Mouse (Mus musculus) hematopoietic stem cell, adult 5-6 weeks (primary cell): ENCODE measurements around the gene Prr36. TPM values are rescaled to one million over a fixed set of nuclear protein-coding genes. Genes with fewer than 3 reads are reported as not detected.
A peak's percentile ranks its signal among the peaks of the same experiment; 100 is the strongest.

Source experiments
- ATAC-seq, 2 experiments: fragments of 125-278 bp in 1 of 2; replicated peaks in 1 of 2; 2 replicates each; pipeline ENCODE4 v1.8.0; 2016 to 2017; ENCODE audit warnings: inconsistent platforms in 2 of 2, mild to moderate bottlenecking in 2 of 2, moderate number of reproducible peaks in 2 of 2, low read depth in 1 of 2, moderate TSS enrichment in 1 of 2; ENCODE audit not compliant: low FRiP score in 2 of 2, poor library complexity in 2 of 2, severe bottlenecking in 2 of 2, insufficient read depth in 1 of 2, low TSS enrichment in 1 of 2
- total RNA-seq: library from RNA; stranded (forward); fragments of 172-1452, 232-1000 nt; gene quantifications from 2 replicates; pipeline ENCODE4 v1.2.3, GENCODE M21; 2017

Prr36 gene
- total RNA-seq, 1 experiment from 2014 or later = 0.30 TPM

DNA sequence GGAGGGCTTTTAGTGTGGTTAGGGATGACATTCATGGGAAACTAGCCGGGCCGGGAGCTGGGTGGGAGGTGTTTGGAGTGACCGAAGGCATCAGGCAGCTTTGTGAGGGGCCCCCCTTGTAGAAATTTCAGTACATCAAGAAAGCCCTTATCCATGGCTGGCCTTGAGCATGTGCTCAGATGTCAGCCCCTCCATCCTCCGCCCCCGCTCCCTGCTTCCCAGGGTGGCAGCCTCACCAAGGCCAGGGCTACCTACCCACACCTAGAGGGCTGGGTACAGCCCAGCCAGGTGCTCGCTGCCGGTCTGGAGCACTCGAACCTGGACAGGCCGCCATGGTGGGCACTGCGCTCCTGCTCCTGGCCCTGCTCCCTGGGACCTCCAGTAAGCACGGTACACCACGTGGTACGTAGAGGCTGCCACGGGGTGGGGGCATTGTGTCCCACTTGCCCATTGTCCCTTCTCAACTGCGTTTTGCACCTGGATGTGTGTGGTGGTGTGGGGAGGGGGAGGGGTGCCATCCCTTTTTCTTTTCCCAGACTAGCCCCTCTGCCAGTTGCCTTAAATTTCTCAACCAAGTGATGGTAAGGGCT is 30.8 kb upstream of the Prr36 start, which contains the start of gene Tgfbr3l:
Gene Tgfbr3l, plus strand, starts transcription at position 264 of the 590 bp plus-strand sequence.
- ATAC-seq = no peak

DNA sequence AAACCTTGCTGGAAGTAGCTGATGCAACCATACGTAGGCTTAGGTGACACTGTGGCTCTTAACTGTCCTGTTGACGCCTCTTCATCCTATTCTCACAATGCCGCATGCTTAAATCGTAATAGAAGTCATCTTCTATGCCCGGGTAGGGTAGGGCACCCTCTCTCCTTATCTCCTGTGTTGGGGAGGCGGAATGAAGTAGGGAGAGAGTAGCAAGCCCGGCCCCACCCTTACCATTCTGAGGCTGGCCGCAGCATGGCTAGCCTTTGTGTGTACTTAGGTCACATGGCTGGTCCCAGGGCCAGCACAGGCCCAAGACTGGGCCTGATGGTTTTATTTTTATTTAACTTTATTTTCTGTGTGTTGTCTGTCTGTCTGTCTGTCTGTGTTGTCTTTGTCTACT is 30.0 kb upstream of the Prr36 start:
- no peak for ATAC-seq

DNA sequence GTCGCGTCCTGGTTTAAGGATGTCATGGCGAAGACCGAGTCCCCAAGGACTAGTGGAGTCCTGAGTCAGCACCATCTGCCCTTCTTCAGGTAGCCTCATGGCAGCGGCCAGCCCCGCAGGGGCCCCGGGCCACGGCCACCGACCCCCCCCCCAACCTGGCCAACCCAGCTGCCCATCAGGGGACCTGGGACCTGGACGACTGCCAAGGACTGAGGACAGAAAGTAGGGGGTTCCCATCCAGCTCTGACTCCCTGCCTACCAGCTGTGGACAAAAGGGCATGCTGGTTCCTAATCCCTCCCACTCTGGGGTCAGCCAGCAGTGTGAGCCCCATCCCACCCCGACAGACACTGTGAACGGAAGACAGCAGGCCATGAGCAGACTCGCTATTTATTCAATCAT is 28.5 kb upstream of the Prr36 start:
- no peak for ATAC-seq

DNA sequence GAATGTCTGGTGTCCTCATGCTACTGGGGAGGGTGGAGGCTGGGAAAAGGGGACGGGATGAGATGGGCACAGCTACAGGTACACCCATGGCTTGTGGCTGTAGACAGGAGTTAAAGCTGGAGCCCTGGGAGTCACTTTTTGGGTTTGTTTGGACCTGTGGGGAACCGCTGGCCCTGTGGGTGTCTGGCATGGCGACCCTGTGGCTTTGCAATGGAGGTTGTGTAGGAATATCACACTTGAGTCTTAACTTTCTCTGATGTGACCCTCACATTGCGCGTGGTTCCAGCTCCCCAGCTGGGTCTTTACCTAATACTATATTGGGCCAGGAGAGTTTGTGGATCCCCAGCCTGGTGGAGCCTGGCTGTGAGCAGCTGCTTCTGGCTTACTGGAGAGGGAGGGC is 27.8 kb upstream of the Prr36 start:
- ATAC-seq = no peak

DNA sequence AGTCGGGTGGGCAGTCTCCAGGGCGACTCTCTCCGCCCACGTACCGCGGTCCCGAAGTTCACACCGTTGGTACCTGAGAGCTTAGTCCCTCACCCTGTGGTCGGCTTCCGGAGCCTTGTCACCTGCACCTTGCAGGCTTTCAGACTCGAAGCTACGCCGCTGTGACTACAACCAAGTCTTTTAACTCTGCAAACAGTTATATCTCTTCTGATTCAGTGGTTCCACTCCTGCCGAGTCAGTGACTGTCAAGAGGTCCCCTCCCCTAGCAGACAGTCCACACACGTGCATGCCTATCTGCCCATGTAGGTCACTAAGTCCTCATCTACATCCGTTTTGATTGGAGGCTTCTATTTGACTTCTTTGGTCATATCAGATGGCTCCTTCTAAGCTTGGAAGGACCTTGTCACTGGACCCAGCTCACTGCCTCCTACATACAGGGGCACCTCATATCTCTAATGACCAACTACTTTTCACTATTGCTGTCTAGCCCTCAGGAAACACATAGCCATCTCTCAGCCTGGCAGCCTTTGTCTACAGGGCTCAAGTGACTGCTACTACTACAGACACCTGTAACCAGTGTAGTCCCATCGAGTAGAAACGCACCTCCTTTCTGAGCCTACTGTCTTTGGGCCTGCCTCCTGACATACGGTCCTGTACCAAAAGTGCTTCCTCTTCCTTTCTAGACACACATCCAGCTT is 22.1 kb upstream of the Prr36 start:
- peak in 1 of 2 experiments; percentile 8; a peak in 1 of 4 replicates for ATAC-seq

DNA sequence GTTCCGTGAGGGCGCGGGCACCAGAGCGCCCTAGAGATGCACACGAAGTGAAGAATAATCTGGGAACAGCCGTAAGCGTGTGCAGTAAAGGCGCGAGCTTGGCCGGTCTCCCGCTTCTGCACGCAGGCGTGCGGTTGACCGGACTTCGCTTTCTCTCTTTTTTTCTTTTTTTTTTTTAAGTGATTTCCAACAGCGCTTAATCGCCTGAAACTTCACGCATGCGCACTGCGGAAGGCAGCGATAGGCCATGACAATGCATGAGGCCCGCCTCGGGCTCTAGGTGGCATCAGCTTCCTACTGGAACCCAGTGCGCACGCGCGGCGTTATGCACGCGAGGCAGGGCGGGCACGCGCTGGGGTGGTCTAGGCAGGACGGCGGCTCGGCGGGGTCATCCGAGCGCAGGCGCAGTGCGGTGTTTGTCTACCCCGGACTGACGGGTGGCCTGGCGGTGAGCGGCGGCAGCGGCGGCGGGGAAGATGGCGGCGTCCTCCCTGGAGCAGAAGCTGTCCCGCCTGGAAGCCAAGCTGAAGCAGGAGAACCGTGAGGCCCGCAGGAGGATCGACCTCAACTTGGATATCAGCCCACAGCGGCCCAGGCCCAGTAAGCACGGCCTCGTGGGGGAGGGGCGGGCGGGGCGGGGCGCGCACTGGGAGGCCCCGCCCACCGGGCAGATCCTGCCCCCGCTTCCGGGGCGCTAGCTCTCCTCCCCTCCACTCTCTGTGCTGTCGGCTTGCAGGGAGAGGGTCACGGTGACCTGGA is 21.4 kb upstream of the Prr36 start, which contains the start of the genes Map2k7 and Gm49320:
Gene Map2k7, plus strand, starts transcription at position 307 of the 759 bp plus-strand sequence.
Gene Gm49320, plus strand, starts transcription at position 432 of the 759 bp plus-strand sequence.
- peak; percentile 92 to 94 for ATAC-seq

DNA sequence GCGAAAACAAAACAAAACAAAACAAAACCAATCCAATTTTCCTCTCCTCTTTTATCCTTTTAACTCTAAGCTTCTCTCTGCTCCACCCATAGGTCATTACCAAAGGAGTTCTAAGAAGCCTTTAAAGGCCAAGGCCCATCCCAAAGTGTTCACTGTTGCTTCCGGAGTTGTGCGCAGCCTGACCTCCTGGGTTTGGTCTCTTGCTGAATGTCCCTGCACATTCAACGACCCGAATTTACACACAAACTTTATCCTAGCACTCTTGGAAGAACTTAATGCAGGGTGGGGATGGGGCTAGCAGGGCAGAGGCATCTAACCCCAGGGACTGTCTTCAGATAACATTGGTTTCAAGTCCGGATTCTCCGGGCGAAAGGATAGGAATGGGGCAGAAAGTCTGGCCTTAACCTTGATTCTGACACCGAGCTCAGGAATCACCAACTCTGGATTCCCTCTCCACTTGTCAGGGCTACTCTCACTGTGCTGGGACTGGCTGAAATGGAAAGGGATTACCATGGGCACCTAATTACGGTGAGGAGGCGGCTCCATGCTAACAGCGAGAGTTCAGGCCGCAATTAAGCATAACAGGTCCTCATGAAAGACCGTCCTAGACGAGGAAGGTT is 20.7 kb upstream of the Prr36 start:
- ATAC-seq = peak in 1 of 2 experiments; percentile 0; a peak in 1 of 4 replicates

DNA sequence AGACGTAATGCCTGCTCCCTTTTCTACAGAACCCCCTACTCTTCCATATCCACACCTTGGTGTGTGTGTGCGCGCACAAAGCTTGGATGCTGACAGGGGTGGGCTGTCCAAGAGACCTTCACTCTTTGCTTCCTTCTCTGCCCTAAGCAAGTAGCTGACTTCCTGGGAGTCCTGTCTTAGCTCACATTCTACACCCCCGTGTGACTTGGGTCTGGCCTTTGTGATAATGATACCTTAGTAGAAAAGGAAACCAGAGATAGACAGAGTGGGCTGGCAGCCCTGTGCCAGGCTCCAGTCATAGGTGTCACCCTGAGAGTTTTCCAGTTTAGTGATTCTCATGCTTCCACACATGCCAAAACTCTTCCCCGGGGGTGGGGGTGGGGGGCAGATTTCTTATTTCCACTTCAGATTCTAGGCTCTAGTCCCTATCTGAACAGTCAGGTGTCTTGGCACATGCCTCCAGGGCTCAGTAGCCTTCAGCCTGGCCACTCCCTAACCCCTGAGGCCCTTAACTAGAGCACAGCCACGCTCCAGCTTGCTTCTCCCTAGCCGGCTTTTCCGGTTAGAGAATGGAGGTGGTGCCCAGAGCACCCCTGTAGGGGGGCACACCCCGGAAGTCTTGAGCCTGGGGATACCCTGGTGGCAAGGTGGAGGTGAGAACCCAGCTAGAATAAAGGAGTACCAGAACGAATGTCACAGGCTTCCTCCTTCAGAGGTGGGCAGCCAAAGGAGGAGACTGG is 13.5 kb upstream of the Prr36 start:
- ATAC-seq = no peak

DNA sequence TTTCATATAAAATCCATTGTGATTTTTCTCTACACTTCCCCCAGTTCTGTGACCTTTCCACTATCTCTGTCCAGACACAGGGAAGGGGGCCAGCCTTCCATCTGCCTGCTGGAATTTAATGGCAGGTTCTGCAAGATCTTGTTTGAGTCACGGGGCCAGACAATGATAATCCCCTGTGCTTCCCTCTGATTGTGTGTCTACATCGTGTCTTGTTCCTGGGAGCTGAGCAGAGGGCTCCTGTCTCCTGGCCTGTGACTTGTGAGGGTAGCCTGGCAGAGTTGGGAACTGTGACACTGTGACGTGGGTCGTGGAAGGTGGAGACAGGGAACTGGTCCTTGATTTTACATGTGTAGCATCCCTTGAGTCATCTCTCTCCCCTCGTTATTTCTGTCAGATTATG is 12.5 kb upstream of the Prr36 start:
- no peak for ATAC-seq

DNA sequence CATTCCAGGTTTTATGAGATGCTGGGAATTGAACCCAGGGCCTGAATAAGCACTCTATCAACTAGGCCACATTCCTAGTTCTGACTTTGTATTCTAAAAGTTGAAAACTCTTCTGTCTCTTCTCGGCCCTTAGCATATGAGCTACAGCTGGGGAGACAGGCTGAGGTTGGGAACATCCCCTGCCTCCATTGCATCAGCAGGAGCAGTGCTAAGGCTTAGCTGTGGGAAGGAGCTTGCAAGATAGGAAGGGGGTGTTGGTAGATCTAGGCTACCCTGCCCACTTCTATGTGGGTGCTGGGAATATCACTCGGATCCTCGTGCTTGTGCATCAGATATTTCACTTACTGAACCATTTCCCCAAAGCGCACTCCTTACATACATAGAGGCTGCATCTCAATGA is 10.7 kb upstream of the Prr36 start:
- no peak for ATAC-seq

DNA sequence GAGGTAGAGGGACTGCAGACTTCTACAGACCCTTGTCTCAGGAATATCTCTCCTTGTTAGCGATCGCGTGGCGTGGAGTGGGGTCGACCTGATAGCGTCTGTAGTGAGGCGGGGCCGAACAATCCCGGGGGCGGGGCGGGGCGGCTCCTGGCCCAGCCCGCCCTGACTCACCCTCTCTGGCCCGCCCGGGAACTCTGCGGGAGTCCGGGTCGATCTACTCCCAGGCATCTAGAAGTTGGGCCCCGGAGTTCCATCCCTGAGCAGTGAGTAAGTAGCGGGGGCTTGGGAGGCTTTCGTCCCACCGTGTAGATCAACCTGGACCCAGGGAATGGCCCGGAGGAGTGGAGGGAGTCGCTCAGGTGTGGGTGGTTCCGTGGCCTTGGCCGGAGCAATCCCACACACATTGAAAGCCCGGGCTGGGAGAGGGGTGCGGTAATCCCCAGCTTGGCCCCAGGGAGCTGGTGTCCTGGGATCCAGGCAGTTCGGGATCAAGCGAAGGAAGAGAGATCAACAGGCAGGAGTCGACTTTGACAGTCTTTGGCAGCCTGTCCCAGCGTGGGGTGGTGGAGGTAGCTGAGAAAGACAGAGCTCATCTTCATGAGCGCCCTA is 9.6 kb upstream of the Prr36 start, which contains the start of gene Lrrc8e:
Gene Lrrc8e, plus strand, starts transcription at position 89 of the 609 bp plus-strand sequence.
- peak; percentile 40 to 59; a peak in 3 of 4 replicates for ATAC-seq

DNA sequence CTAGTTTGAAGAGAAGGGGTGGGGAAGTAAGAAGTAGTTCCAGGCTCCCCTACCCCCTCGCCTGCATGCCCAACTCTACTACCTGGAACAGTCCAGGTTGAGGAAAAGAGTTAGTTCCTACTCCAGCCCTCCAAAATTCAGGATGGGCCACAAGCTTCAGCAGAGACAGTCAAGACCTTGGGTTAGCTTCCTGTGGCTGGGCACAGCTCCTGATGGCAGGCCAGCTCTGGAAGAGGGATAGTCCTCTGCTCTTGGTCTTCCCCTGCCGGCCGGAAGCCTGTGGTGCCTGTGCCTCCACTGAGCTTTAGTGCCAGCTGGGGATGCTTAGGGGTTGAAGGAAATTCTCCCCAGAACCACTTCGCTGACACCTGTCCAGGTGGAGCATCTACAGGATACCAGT is 9.1 kb upstream of the Prr36 start:
- ATAC-seq = peak; percentile 27 to 42; a peak in 1 of 4 replicates

DNA sequence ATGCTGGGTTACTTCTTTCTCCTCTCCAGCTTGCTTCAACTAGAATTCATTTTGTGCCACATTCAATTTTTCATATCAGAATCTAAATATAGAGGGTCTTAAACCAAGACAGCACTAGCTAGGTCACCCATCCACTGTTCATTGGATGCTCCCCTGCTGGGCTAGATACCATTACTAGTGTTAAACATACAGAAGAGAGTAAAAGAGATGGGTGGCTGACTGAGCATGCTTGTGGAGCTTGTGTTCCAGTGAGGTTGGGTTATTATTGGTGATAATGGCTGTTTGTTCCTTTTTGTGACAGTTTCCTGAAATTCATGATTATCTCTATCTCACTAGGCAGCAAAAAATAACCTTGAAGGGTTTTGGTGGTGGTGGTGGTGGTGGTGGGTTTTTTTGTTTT is 4.8 kb upstream of the Prr36 start:
- no peak for ATAC-seq

DNA sequence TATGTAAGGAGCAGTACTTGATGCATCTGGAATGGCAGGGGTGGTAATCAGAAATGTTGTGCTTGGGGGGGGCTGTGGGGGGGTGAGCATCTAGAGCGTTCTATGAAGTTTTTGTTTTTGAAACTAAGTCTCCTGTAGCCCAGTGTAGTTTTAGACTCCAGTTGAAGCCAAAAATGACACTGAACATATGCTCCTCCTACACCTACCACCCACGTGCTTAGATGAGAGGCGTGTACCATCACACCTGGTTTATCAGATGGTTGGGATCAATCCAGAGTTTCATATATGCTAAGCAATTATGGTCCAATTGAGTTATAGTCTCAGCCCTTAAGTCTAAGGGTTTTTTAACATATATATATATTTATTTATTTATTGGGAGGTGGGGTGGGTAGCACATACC is 2.4 kb upstream of the Prr36 start:
- no peak for ATAC-seq

DNA sequence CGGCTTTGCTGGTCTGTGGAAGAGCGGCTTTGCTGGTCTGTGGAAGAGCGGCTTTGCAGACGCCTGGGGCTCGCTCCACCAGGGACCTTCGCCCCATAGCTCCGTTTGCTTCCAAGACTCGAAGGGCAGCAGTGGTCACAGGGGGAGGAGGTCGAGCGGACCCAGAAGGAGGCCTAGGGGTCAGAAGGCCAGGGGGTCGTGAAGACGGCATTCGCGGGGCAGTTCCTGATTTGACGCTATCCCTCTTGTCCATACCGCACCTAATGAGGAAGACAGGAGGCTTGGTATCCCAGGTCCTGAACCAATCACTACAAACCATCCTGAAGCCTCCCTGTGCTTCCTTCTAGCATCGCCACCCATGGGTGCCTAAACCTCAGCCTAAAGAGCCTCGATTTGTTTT is 963 bp downstream of the Prr36 start:
- no peak for ATAC-seq

DNA sequence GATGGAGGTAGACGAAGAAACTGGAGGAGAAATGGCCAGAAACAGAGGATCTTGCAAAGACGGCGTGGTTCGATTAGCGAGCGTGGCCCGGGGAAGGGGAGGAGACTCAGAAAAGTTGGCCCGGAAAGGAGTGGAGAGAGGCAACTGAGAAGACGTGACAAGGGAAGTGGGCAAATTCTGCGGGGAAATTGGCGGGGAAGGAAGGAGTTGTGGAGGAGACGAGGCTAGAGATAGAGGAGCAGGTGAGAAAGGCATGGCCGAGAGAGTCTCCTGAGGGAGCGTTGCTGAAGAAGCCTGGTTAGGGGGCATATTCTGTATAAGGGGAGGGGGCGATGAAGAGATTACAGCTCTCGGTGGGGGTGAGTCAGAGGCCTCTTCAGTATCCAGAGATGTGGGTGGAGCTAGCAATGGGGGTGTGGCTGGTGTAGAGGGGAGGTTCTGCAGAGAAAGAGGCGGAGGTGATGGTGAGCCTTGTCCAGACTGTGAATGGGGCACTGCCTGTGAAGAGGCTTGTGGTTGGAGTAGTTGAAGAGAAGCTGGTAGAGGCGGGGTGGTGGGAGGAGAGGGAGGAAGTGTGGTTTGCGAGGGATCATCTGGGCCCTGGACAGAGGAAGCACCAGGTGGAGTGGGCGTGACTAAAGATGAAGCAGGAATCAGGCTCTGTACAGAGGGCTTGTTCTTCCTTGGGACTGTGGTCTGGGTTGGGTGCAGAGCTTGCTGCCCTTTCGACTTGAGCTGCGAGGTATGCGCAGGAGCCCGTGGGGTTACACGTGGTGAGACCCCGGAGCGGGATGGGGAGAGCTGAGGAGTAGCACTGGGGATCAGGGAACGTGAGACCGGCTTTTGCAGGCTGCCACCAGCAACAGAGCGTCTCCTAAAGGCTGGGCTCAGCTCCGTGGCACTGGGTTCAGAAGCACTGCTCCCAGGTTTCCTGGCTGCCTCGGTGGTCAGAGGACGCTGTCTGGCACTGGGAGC is 3.0 kb downstream of the Prr36 start:
- peak; percentile 76 to 81 for ATAC-seq
